Mouse (Mus musculus): ENCODE data around the gene Tmsb15l. TPM values are rescaled to one million over a fixed set of nuclear protein-coding genes. Genes with fewer than 3 reads are reported as not detected.
A peak's percentile ranks its signal among the peaks of the same experiment; 100 is the strongest.

The Tmsb15l gene
- polyA plus RNA-seq (2012; rRNA removed): 0.47 and 0.58 TPM in 2 replicates

- WGBS: 32% methylated on average over 15 of the region's 15 CpGs
- Histone ChIP-seq H3K27me3 (ENCODE audit: control insufficient read depth, insufficient read depth, low read length) (no peaks in the 10 kb centered on the region), H3K4me1 (ENCODE audit: control insufficient read depth, insufficient read depth, insufficient read length) (no peaks in the 10 kb centered on the region), H3K4me3 (ENCODE audit: extremely low read depth, insufficient read depth, insufficient read length) (peak within 1 kb of the TSS; percentile 83), H3K27ac (ENCODE audit: insufficient read depth, low read length) (no peak within 1 kb of the TSS), H3K36me3 (ENCODE audit: control insufficient read depth, insufficient read depth, low read length) (no peaks in the 10 kb centered on the region)
- TF ChIP-seq CTCF (IDR thresholded peaks at IDR 0.05; ENCODE audit: extremely low read depth, insufficient read depth, insufficient read length, insufficient replicate concordance) (no peak), POLR2A (IDR thresholded peaks at IDR 0.05; ENCODE audit: low read depth, low read length) (no peak)
- peak; percentile 65 to 73 for DNase-seq (ENCODE audit: low read depth in 1 of 2, low spot score in 2 of 2)
Observed at GRCm38 (mm10) chrX:136976424-136977084, at the start of gene Tmsb15l, which contains the start of gene Tmsb15b1. Gene Tmsb15l (minus strand): TSS chrX:136976869. Gene Tmsb15b1 (minus strand): TSS chrX:136976874.

GRCm38 (mm10) chrX:137019310-137019709 lies 42.6 kb upstream of the Tmsb15l start:
- H3K27me3 ChIP-seq (ENCODE audit: control insufficient read depth, insufficient read depth, low read length): no peaks in the 10 kb centered on the region
- peak; percentile 15 to 50 for DNase-seq (ENCODE audit: low read depth in 1 of 2, low spot score in 2 of 2)
- no peak overlapping the region for H3K27ac ChIP-seq (ENCODE audit: insufficient read depth, low read length)
- no peak overlapping the region for H3K4me3 ChIP-seq (ENCODE audit: extremely low read depth, insufficient read depth, insufficient read length)
- H3K36me3 ChIP-seq (ENCODE audit: control insufficient read depth, insufficient read depth, low read length): no peaks in the 10 kb centered on the region
- H3K4me1 ChIP-seq (ENCODE audit: control insufficient read depth, insufficient read depth, insufficient read length): no peaks in the 10 kb centered on the region
- no peak for TF ChIP-seq POLR2A (IDR thresholded peaks at IDR 0.05; ENCODE audit: low read depth, low read length)
- TF ChIP-seq CTCF (IDR thresholded peaks at IDR 0.05; ENCODE audit: extremely low read depth, insufficient read depth, insufficient read length, insufficient replicate concordance): peak; percentile 28; the same call in 1 of the 2 replicates
- WGBS: 17% methylated on average over 1 of the region's 1 CpGs

GRCm38 (mm10) chrX:137017668-137018067 lies 41.0 kb upstream of the Tmsb15l start:
- H3K36me3 ChIP-seq (ENCODE audit: control insufficient read depth, insufficient read depth, low read length): no peaks in the 10 kb centered on the region; the same call in 1 of the 2 replicates
- H3K27me3 ChIP-seq (ENCODE audit: control insufficient read depth, insufficient read depth, low read length): no peaks in the 10 kb centered on the region
- no peak overlapping the region for H3K4me3 ChIP-seq (ENCODE audit: extremely low read depth, insufficient read depth, insufficient read length)
- 64% methylated on average over 1 of the region's 1 CpGs for WGBS
- no peak overlapping the region for H3K27ac ChIP-seq (ENCODE audit: insufficient read depth, low read length)
- TF ChIP-seq POLR2A (IDR thresholded peaks at IDR 0.05; ENCODE audit: low read depth, low read length) (no peak), CTCF (IDR thresholded peaks at IDR 0.05; ENCODE audit: extremely low read depth, insufficient read depth, insufficient read length, insufficient replicate concordance) (no peak)
- no peaks in the 10 kb centered on the region for H3K4me1 ChIP-seq (ENCODE audit: control insufficient read depth, insufficient read depth, insufficient read length)
- no peak for DNase-seq (ENCODE audit: low read depth in 1 of 2, low spot score in 2 of 2)

- no peak overlapping the region for H3K4me3 ChIP-seq (ENCODE audit: extremely low read depth, insufficient read depth, insufficient read length)
- 53% methylated on average over 6 of the region's 6 CpGs for WGBS
- H3K4me1 ChIP-seq (ENCODE audit: control insufficient read depth, insufficient read depth, insufficient read length): no peaks in the 10 kb centered on the region
- no peaks in the 10 kb centered on the region for H3K27me3 ChIP-seq (ENCODE audit: control insufficient read depth, insufficient read depth, low read length)
- peak; percentile 49 to 53 for DNase-seq (ENCODE audit: low read depth in 1 of 2, low spot score in 2 of 2)
- no peaks in the 10 kb centered on the region; the same call in 1 of the 2 replicates for H3K36me3 ChIP-seq (ENCODE audit: control insufficient read depth, insufficient read depth, low read length)
- peak; percentile 29; the same call in 1 of the 2 replicates for TF ChIP-seq CTCF (IDR thresholded peaks at IDR 0.05; ENCODE audit: extremely low read depth, insufficient read depth, insufficient read length, insufficient replicate concordance)
- no peak for TF ChIP-seq POLR2A (IDR thresholded peaks at IDR 0.05; ENCODE audit: low read depth, low read length)
- H3K27ac ChIP-seq (ENCODE audit: insufficient read depth, low read length): no peak overlapping the region
Observed at GRCm38 (mm10) chrX:137015099-137015709, 38.5 kb upstream of the Tmsb15l start.

GRCm38 (mm10) chrX:136996256-136996655 lies 19.6 kb upstream of the Tmsb15l start:
- TF ChIP-seq POLR2A (IDR thresholded peaks at IDR 0.05; ENCODE audit: low read depth, low read length) (no peak), CTCF (IDR thresholded peaks at IDR 0.05; ENCODE audit: extremely low read depth, insufficient read depth, insufficient read length, insufficient replicate concordance) (no peak)
- H3K4me1 ChIP-seq (ENCODE audit: control insufficient read depth, insufficient read depth, insufficient read length): peaks cover 3% of the 10 kb centered on the region; the same call in 1 of the 2 replicates
- H3K4me3 ChIP-seq (ENCODE audit: extremely low read depth, insufficient read depth, insufficient read length): no peak overlapping the region
- DNase-seq (ENCODE audit: low read depth in 1 of 2, low spot score in 2 of 2): no peak
- no peaks in the 10 kb centered on the region for H3K27me3 ChIP-seq (ENCODE audit: control insufficient read depth, insufficient read depth, low read length)
- no peaks in the 10 kb centered on the region for H3K36me3 ChIP-seq (ENCODE audit: control insufficient read depth, insufficient read depth, low read length)
- WGBS: 50% methylated on average over 2 of the region's 2 CpGs
- H3K27ac ChIP-seq (ENCODE audit: insufficient read depth, low read length): peak overlapping the region; percentile 59

- Histone ChIP-seq H3K4me1 (ENCODE audit: control insufficient read depth, insufficient read depth, insufficient read length) (peaks cover 3% of the 10 kb centered on the region; the same call in 1 of the 2 replicates), H3K4me3 (ENCODE audit: extremely low read depth, insufficient read depth, insufficient read length) (peak overlapping the region; percentile 95; the same call in 1 of the 2 replicates), H3K36me3 (ENCODE audit: control insufficient read depth, insufficient read depth, low read length) (no peaks in the 10 kb centered on the region), H3K27me3 (ENCODE audit: control insufficient read depth, insufficient read depth, low read length) (no peaks in the 10 kb centered on the region), H3K27ac (ENCODE audit: insufficient read depth, low read length) (no peak overlapping the region; the same call in 1 of the 2 replicates)
- TF ChIP-seq CTCF (IDR thresholded peaks at IDR 0.05; ENCODE audit: extremely low read depth, insufficient read depth, insufficient read length, insufficient replicate concordance): no peak
- no peak for TF ChIP-seq POLR2A (IDR thresholded peaks at IDR 0.05; ENCODE audit: low read depth, low read length)
- no peak for DNase-seq (ENCODE audit: low read depth in 1 of 2, low spot score in 2 of 2)
- 69% methylated on average over 14 of the region's 14 CpGs for WGBS
Observed at GRCm38 (mm10) chrX:136993641-136994040, 17.0 kb upstream of the Tmsb15l start.

All from spleen, adult 2 months (tissue).